Mouse (Mus musculus) liver, adult 2 months (tissue): Measurements from ENCODE around the gene Alox5. TPM values are rescaled to one million over a fixed set of nuclear protein-coding genes. Genes with fewer than 3 reads are reported as not detected.

Experiments
- DNase-seq: peaks from one replicate; pipeline ENCODE4 v3.0.0-alpha.2; 2011; ENCODE audit warnings: low read depth, low spot score; ENCODE audit errors: extremely low read depth
- H3K27ac ChIP-seq: fragments of 200-500 bp; replicated peaks from 2 replicates; pipeline ENCODE4 v1.5.1; 2012; ENCODE audit warnings: low read depth, mild to moderate bottlenecking, control low read depth, inconsistent platforms, low read length; ENCODE audit not compliant: insufficient read depth
- H3K27me3 ChIP-seq: fragments of 200-500 bp; 2 replicates; pipeline ENCODE4 v1.6.1; 2012; ENCODE audit warnings: mild to moderate bottlenecking, moderate library complexity, low read length, inconsistent platforms; ENCODE audit not compliant: control insufficient read depth, insufficient read depth
- H3K36me3 ChIP-seq: fragments of 200-500 bp; 2 replicates; pipeline ENCODE4 v1.6.1; 2012; ENCODE audit warnings: low read length, inconsistent platforms; ENCODE audit not compliant: control insufficient read depth, insufficient read depth
- H3K4me1 ChIP-seq: fragments of 200-500 bp; 2 replicates; pipeline ENCODE4 v1.6.1; 2011; ENCODE audit warnings: low read length; ENCODE audit not compliant: control insufficient read depth, insufficient read depth
- H3K4me3 ChIP-seq: fragments of 200-500 bp; 2 replicates; pipeline ENCODE4 v1.5.1; 2011; ENCODE audit warnings: low read depth, mild to moderate bottlenecking, control low read depth, low read length, moderate library complexity; ENCODE audit not compliant: insufficient read depth
- H3K79me2 ChIP-seq: fragments of 200-500 bp; 2 replicates; pipeline ENCODE4 v1.6.1; 2012; ENCODE audit warnings: inconsistent platforms, mild to moderate bottlenecking, low read length, moderate library complexity; ENCODE audit not compliant: control insufficient read depth, insufficient read depth
- H3K9ac ChIP-seq: fragments of 200-500 bp; 2 replicates; pipeline ENCODE4 v1.6.1; 2012; ENCODE audit warnings: low read depth, mild to moderate bottlenecking, control low read depth, inconsistent platforms, low read length
- CTCF ChIP-seq: fragments of 200-500 bp; IDR thresholded peaks from 2 replicates; pipeline ENCODE4 v1.5.1; 2011; ENCODE audit warnings: low read depth, low read length, control low read depth
- POLR2A ChIP-seq: fragments of 200-500 bp; IDR thresholded peaks from 2 replicates; pipeline ENCODE4 v1.6.1; 2011; ENCODE audit warnings: low read length, control low read depth; ENCODE audit not compliant: insufficient read depth; ENCODE audit errors: extremely low read depth
- WGBS: fragments of 180-500 bp; shearing (Covaris S2); methylation state at CpG from one replicate; pipeline ENCODE4 v1.1.7; 2018; 5-methylcytosine and 5-hydroxymethylcytosine counted together
- polyA plus RNA-seq: library from polyadenylated mRNA; depleted of rRNA; stranded (reverse); fragments of >200 nt; gene quantifications from 2 replicates; pipeline ENCODE4 v1.2.3, GENCODE M21; 2012
- total RNA-seq: library from RNA; depleted of rRNA; stranded (reverse); fragments of >200 nt; gene quantifications from 2 replicates; pipeline ENCODE4 v1.2.3, GENCODE M21; 2014

The Alox5 gene
- total and polyA plus RNA-seq, 2 experiments: 0.07 to 0.09 TPM

DNA sequence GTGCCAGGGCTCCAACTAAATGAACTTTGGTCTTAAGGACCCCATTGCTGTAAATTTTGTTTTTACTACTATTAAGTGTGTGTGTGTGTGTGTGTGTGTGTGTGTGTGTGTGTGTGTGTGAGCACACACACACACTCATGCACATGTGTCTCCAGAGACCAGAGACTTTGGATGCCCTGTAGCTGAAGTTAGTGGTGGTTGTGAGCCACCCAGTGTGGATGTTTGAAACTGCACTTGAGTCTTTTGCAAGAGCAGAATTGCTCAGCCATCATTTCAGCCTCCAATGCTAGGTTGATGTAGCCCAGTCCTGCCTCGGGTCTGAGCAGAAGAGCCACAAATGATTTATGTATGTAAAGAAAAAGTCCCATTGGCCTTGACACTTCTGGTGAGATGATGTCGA, 37.3 kb downstream of the Alox5 start:
- Histone ChIP-seq H3K36me3 (no peaks in the 10 kb centered on the region), H3K4me1 (no peaks in the 10 kb centered on the region), H3K4me3 (no peak overlapping the region), H3K27ac (no peak overlapping the region), H3K9ac (no peak overlapping the region), H3K79me2 (no peaks in the 10 kb centered on the region), H3K27me3 (no peaks in the 10 kb centered on the region; the same call in 1 of the 2 replicates)
- DNase-seq: peak; percentile 15
- WGBS: 50% methylated on average over 2 of the region's 2 CpGs
- TF ChIP-seq CTCF (0 out of 2 replicates have a peak, but pooled peaks have one; percentile 11), POLR2A (no peak)

DNA sequence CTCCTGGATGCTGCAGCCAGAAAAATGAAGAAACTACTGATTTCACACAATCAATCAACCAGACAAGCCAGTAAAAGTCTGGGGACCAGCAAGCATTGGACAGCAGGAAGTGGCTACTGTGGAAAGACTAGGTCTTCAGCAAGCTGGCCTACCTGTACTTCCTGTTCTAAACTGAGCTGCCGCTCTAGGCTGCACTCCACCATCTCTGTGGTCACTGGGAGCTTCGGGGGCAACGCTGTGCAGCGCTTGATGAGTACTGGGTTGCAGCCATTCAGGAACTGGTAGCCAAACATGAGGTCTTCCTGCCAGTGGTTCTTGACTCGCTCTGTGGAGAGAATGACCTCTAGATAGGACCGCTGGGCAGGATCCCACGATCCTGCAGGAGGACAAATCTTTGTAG, 38.0 kb downstream of the Alox5 start:
- H3K36me3 ChIP-seq: no peaks in the 10 kb centered on the region
- no peak for DNase-seq
- no peak for TF ChIP-seq POLR2A
- TF ChIP-seq CTCF: no peak
- H3K27me3 ChIP-seq: no peaks in the 10 kb centered on the region; the same call in 1 of the 2 replicates
- H3K9ac ChIP-seq: no peak overlapping the region
- WGBS: 86% methylated on average over 7 of the region's 7 CpGs
- no peak overlapping the region for H3K4me3 ChIP-seq
- H3K27ac ChIP-seq: no peak overlapping the region
- H3K79me2 ChIP-seq: no peaks in the 10 kb centered on the region
- H3K4me1 ChIP-seq: no peaks in the 10 kb centered on the region

DNA sequence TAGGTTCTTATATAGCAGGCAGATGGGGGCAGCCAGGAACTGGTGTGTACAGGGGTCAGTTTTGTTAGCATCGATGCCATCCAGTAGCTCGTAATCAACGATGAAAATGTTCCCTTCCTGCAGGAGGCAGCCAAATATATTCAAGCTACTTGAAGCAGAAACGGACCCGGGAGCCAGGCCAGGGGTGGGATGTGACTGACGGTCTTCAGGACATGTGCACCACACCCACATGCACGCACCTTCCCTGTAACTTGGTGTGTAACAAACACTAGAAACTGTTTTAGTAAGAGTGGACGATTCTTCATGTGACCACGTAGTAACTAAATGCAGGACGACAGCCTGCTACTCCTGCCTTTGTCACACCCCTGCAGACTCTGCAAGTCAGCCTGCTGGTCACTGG, 40.7 kb downstream of the Alox5 start:
- Histone ChIP-seq H3K4me1 (no peaks in the 10 kb centered on the region), H3K36me3 (no peaks in the 10 kb centered on the region), H3K27ac (no peak overlapping the region), H3K4me3 (no peak overlapping the region), H3K79me2 (no peaks in the 10 kb centered on the region), H3K9ac (no peak overlapping the region), H3K27me3 (no peaks in the 10 kb centered on the region; the same call in 1 of the 2 replicates)
- TF ChIP-seq CTCF (no peak), POLR2A (no peak)
- 80% methylated on average over 10 of the region's 10 CpGs for WGBS
- no peak for DNase-seq

DNA sequence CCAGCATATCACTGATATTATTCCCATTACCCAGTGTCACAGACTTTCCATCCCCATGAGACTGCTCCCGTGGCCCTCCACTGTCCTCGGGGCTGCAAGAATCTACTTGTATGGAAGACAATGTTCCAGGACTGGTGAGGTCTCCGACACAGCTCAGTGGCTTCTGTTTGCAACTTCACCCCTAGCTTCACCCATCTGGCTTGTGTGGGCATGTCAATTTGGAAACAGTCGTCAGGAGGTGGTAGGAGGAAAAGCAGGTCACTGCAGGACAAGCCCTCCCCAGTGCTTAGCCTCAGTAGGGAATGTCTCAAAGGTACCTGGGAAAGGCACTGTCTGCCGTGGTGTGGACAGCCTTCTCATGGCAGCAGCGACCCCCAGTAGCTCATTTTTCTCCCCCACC, 41.3 kb downstream of the Alox5 start:
- H3K9ac ChIP-seq: no peak overlapping the region
- no peaks in the 10 kb centered on the region for H3K36me3 ChIP-seq
- whole genome bisulfite sequencing: 71% methylated on average over 6 of the region's 6 CpGs
- no peaks in the 10 kb centered on the region; the same call in 1 of the 2 replicates for H3K27me3 ChIP-seq
- H3K4me1 ChIP-seq: no peaks in the 10 kb centered on the region
- no peaks in the 10 kb centered on the region for H3K79me2 ChIP-seq
- H3K27ac ChIP-seq: no peak overlapping the region
- no peak for DNase-seq
- TF ChIP-seq POLR2A (no peak), CTCF (no peak)
- no peak overlapping the region for H3K4me3 ChIP-seq

DNA sequence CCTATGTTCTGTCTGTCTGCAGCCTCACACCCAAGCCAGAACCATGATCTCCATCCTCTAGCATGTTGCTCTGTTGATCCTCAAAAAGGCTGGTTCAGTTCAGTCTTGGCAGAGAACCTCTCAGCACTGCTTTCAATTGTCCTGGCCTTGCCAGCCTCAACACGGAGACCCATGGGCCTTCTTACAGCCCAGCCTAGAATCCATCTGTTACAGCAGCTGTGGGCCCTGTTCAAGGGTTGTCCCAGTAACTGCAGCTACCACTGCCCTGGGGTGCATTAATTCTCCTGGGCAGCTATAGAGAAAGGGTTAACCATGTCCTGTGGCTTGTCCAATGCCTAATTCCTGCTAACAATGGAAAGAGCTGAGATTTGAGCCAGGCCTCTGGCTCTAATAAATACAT, 42.5 kb downstream of the Alox5 start:
- Histone ChIP-seq H3K79me2 (no peaks in the 10 kb centered on the region), H3K36me3 (no peaks in the 10 kb centered on the region), H3K4me1 (no peaks in the 10 kb centered on the region), H3K9ac (no peak overlapping the region), H3K27me3 (no peaks in the 10 kb centered on the region), H3K27ac (no peak overlapping the region), H3K4me3 (no peak overlapping the region)
- TF ChIP-seq CTCF (no peak), POLR2A (no peak)
- WGBS: 97% methylated on average over 1 of the region's 1 CpGs
- no peak for DNase-seq

DNA sequence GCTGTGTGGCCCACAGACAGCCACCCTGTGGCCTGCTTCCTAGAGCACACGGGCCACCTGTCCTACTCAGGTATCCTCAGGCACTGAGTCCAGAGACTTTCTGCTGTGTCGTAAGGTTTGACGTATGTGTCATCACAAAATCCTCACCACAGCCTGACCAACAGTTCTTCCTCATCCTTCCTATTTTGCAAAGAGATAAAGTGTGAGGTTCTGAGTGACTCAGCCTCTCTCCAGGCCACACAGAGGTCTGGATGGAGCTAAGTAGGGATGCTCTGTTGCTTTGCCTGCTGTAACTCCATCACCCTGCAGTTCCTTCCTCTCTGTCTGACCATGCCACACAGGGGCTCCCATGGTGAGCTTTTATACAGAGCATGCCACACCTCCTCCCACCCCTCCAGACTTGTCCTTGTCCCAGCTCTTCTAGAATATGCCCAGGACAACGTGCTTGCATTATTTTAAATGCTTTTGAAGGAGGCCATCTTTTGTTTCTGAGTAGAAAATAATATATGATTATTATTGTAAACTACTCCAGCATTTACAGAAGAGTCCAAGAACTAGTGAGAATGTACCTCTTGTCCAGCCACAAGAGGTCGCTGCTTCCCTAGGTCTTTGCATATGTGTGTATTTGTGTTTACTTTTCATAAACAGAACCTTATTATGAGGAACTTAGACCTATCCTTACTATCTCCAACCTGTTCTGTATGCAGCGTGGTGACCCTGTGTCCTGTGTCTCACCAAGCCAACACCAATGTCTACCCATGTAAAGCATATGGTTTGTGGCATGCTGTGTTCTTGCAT, 43.3 kb downstream of the Alox5 start:
- no peak overlapping the region for H3K4me3 ChIP-seq
- 60% methylated on average over 6 of the region's 6 CpGs for WGBS

More for the DNA sequence above, 43.3 kb downstream of the Alox5 start:
- DNase-seq: peak; percentile 14
- H3K4me1 ChIP-seq: no peaks in the 10 kb centered on the region
- H3K27ac ChIP-seq: no peak overlapping the region
- no peaks in the 10 kb centered on the region for H3K79me2 ChIP-seq
- H3K27me3 ChIP-seq: no peaks in the 10 kb centered on the region
- H3K9ac ChIP-seq: no peak overlapping the region
- TF ChIP-seq CTCF (no peak), POLR2A (no peak)
- no peaks in the 10 kb centered on the region for H3K36me3 ChIP-seq
